9 mouse cellular contexts compared by ENCODE assay signal in genomic region chr8:85035728-85036310, GRCm38 (mm10). TPM values are rescaled to one million over a fixed set of nuclear protein-coding genes. Genes with fewer than 3 reads are reported as not detected.
A peak's percentile ranks its signal among the peaks of the same experiment; 100 is the strongest.
DNase-seq lines count a peak whose midpoint lies in the region; ATAC-seq and TF ChIP-seq lines count a peak whose summit lies in the region.
"Had no signal": no experiment of that assay in that cellular context is flagged by ENCODE, and none has a peak within 500 bp of the region (broad histone marks: within the 10 kb centered on the region; RNA-seq: fewer than 3 reads in every experiment).

No protein-coding gene starts in this region.

- intact Hi-C loops in left cerebral cortex, postnatal 10 days (cut with DNase I) = no loop called here

- no peak for DNase-seq in spleen, adult 2 months (ENCODE audit: low read depth in 1 of 2, low spot score in 2 of 2)
- no peak for DNase-seq in spleen, postnatal 14 days (ENCODE audit: low spot score in 2 of 2)
- DNase-seq in embryonic facial prominence, embryonic 10.5 days (ENCODE audit: low spot score) = peak; percentile 51
- peak; percentile 43 for DNase-seq in splenic B cell, adult 2 months (ENCODE audit: low read depth, low spot score)
- no peak for DNase-seq in left cerebral cortex, postnatal 10 days (ENCODE audit: extremely low spot score in 1 of 2, low spot score in 2 of 2)

- H3K36me3 ChIP-seq in spleen, adult 2 months (ENCODE audit: control insufficient read depth, insufficient read depth, low read length) = peaks cover 11% of the 10 kb centered on the region
- peaks cover 48% of the 10 kb centered on the region for H3K36me3 ChIP-seq in embryonic facial prominence, embryonic 10.5 days (replicated peaks)
- H3K36me3 ChIP-seq in hindbrain, embryonic 16.5 days (ENCODE audit: control insufficient read depth, insufficient read depth, low read length) = peaks cover 22% of the 10 kb centered on the region
- H3K36me3 ChIP-seq in liver, embryonic 15.5 days (replicated peaks) = peaks cover 51% of the 10 kb centered on the region
- H3K36me3 ChIP-seq in splenic B cell, adult 2 months (ENCODE audit: control insufficient read depth, insufficient read depth, low read length, poor library complexity, severe bottlenecking) = no peaks in the 10 kb centered on the region; the same call in 1 of the 2 replicates

- H3K4me2 ChIP-seq in hindbrain, embryonic 16.5 days (ENCODE audit: low read length) = peak overlapping the region; percentile 94
- H3K4me2 ChIP-seq in liver, embryonic 15.5 days = peak overlapping the region; percentile 93

- H3K4me1 ChIP-seq in spleen, adult 2 months (ENCODE audit: control insufficient read depth, insufficient read depth, insufficient read length) = peaks cover 8% of the 10 kb centered on the region; the same call in 1 of the 2 replicates
- peaks cover 42% of the 10 kb centered on the region for H3K4me1 ChIP-seq in embryonic facial prominence, embryonic 10.5 days
- peaks cover 28% of the 10 kb centered on the region for H3K4me1 ChIP-seq in hindbrain, embryonic 16.5 days (ENCODE audit: control insufficient read depth, insufficient read depth, low read depth, low read length)
- peaks cover 68% of the 10 kb centered on the region for H3K4me1 ChIP-seq in liver, embryonic 15.5 days (replicated peaks)

- TF ChIP-seq POLR2A in spleen, adult 2 months (IDR thresholded peaks at IDR 0.05; ENCODE audit: low read depth, low read length) = no peak

- no peak for ATAC-seq in hindbrain, embryonic 16.5 days
- ATAC-seq in liver, embryonic 15.5 days (ENCODE audit: insufficient read depth) = peak; percentile 9; the same call in 1 of the 2 replicates
- ATAC-seq in frontal cortex, adult (ENCODE audit: low TSS enrichment) = no peak

- no peak for TF ChIP-seq CTCF in spleen, adult 2 months (IDR thresholded peaks at IDR 0.05; ENCODE audit: extremely low read depth, insufficient read depth, insufficient read length, insufficient replicate concordance)

- no peaks in the 10 kb centered on the region for H3K27me3 ChIP-seq in spleen, adult 2 months (ENCODE audit: control insufficient read depth, insufficient read depth, low read length)
- H3K27me3 ChIP-seq in embryonic facial prominence, embryonic 10.5 days (replicated peaks; ENCODE audit: low read depth, poor library complexity, severe bottlenecking) = no peaks in the 10 kb centered on the region
- H3K27me3 ChIP-seq in hindbrain, embryonic 16.5 days (replicated peaks; ENCODE audit: control insufficient read depth, insufficient read depth, low read length) = no peaks in the 10 kb centered on the region
- no peaks in the 10 kb centered on the region for H3K27me3 ChIP-seq in liver, embryonic 15.5 days
- no peaks in the 10 kb centered on the region for H3K27me3 ChIP-seq in splenic B cell, adult 2 months (ENCODE audit: control insufficient read depth, insufficient read depth, low read length, poor library complexity, severe bottlenecking)

- WGBS in spleen, adult 2 months = 1% methylated on average over 15 of the region's 15 CpGs
- WGBS in embryonic facial prominence, embryonic 10.5 days = 1% methylated on average over 15 of the region's 15 CpGs
- under 1% methylated on average over 15 of the region's 15 CpGs for WGBS in hindbrain, embryonic 16.5 days
- WGBS in liver, embryonic 15.5 days (ENCODE audit: insufficient replicate concordance) = under 1% methylated on average over 15 of the region's 15 CpGs

- peak overlapping the region; percentile 78 for H3K4me3 ChIP-seq in spleen, adult 2 months (ENCODE audit: extremely low read depth, insufficient read depth, insufficient read length)
- peak overlapping the region; percentile 94 for H3K4me3 ChIP-seq in embryonic facial prominence, embryonic 10.5 days
- H3K4me3 ChIP-seq in hindbrain, embryonic 16.5 days (ENCODE audit: low read length) = peak overlapping the region; percentile 86
- H3K4me3 ChIP-seq in liver, embryonic 15.5 days (replicated peaks) = peak overlapping the region; percentile 85

- no peaks in the 10 kb centered on the region for H3K9me3 ChIP-seq in embryonic facial prominence, embryonic 10.5 days
- H3K9me3 ChIP-seq in hindbrain, embryonic 16.5 days (ENCODE audit: control insufficient read depth, low read length) = no peaks in the 10 kb centered on the region
- no peaks in the 10 kb centered on the region for H3K9me3 ChIP-seq in liver, embryonic 15.5 days (replicated peaks)

- H3K9ac ChIP-seq in hindbrain, embryonic 16.5 days (ENCODE audit: low read depth, low read length) = peak overlapping the region; percentile 54
- peak overlapping the region; percentile 75 for H3K9ac ChIP-seq in liver, embryonic 15.5 days

- H3K27ac ChIP-seq in spleen, adult 2 months (ENCODE audit: insufficient read depth, low read length) = peak overlapping the region; percentile 30
- H3K27ac ChIP-seq in embryonic facial prominence, embryonic 10.5 days (replicated peaks) = peak overlapping the region; percentile 96
- peak overlapping the region; percentile 80 for H3K27ac ChIP-seq in hindbrain, embryonic 16.5 days (ENCODE audit: low read depth, low read length)
- H3K27ac ChIP-seq in liver, embryonic 15.5 days (replicated peaks) = peak overlapping the region; percentile 87

RNA-seq across cellular contexts. Expression of gene Tnpo2, which starts 0.9 kb away (rescaled TPM):
- polyA plus RNA-seq in spleen, adult 2 months (2012; rRNA removed) = 40.0 and 47.5 TPM in 2 replicates
- polyA plus RNA-seq in embryonic facial prominence, embryonic 10.5 days (2016; fragmentation: Nextera tagmentation; extraction: Ambion mirVana) = 31.2 and 31.5 TPM in 2 replicates
- 61.2 and 62.7 TPM in 2 replicates for polyA plus RNA-seq in hindbrain, embryonic 16.5 days (2015; fragmentation: Nextera tagmentation; extraction: Ambion mirVana)
- polyA plus RNA-seq in liver, embryonic 15.5 days (2015; fragmentation: Nextera tagmentation; extraction: Ambion mirVana) = 19.3 and 20.5 TPM in 2 replicates
- total RNA-seq in left cerebral cortex, postnatal 10 days (2021) = 100 to 1,000 TPM; 168 to 193 TPM

RNA-seq across cellular contexts. Expression of gene Trir, which starts 9.2 kb away (rescaled TPM):
- polyA plus RNA-seq in spleen, adult 2 months (2012; rRNA removed) = 87.8 and 137 TPM in 2 replicates
- polyA plus RNA-seq in embryonic facial prominence, embryonic 10.5 days (2016; fragmentation: Nextera tagmentation; extraction: Ambion mirVana) = 154 and 157 TPM in 2 replicates
- polyA plus RNA-seq in hindbrain, embryonic 16.5 days (2015; fragmentation: Nextera tagmentation; extraction: Ambion mirVana) = 100 and 110 TPM in 2 replicates
- 59.8 and 63.4 TPM in 2 replicates for polyA plus RNA-seq in liver, embryonic 15.5 days (2015; fragmentation: Nextera tagmentation; extraction: Ambion mirVana)
- 100 to 1,000 TPM; 139 to 145 TPM for total RNA-seq in left cerebral cortex, postnatal 10 days (2021)

RNA-seq across cellular contexts. Expression of gene Asna1, which starts 10.7 kb away (rescaled TPM):
- polyA plus RNA-seq in spleen, adult 2 months (2012; rRNA removed) = 71.6 and 72.0 TPM in 2 replicates
- 157 TPM in 2 replicates for polyA plus RNA-seq in embryonic facial prominence, embryonic 10.5 days (2016; fragmentation: Nextera tagmentation; extraction: Ambion mirVana)
- 159 and 170 TPM in 2 replicates for polyA plus RNA-seq in hindbrain, embryonic 16.5 days (2015; fragmentation: Nextera tagmentation; extraction: Ambion mirVana)
- polyA plus RNA-seq in liver, embryonic 15.5 days (2015; fragmentation: Nextera tagmentation; extraction: Ambion mirVana) = 59.7 and 59.9 TPM in 2 replicates
- total RNA-seq in left cerebral cortex, postnatal 10 days (2021) = 100 to 1,000 TPM; 111 to 113 TPM

RNA-seq across cellular contexts. Expression of gene Best2, which starts 21.5 kb away (rescaled TPM):
- not detected in 2 replicates for polyA plus RNA-seq in spleen, adult 2 months (2012; rRNA removed)
- 0.08 TPM in 1 of 2 replicates, not detected in the other for polyA plus RNA-seq in embryonic facial prominence, embryonic 10.5 days (2016; fragmentation: Nextera tagmentation; extraction: Ambion mirVana)
- 0.10 and 0.21 TPM in 2 replicates for polyA plus RNA-seq in hindbrain, embryonic 16.5 days (2015; fragmentation: Nextera tagmentation; extraction: Ambion mirVana)
- not detected in 2 replicates for polyA plus RNA-seq in liver, embryonic 15.5 days (2015; fragmentation: Nextera tagmentation; extraction: Ambion mirVana)
- total RNA-seq in left cerebral cortex, postnatal 10 days (2021) = not detected
- polyA plus RNA-seq: gonadal fat pad, adult 2 months had no signal

RNA-seq across cellular contexts. Expression of gene Fbxw9, which starts 24.0 kb away (rescaled TPM):
- polyA plus RNA-seq in spleen, adult 2 months (2012; rRNA removed) = 18.8 and 22.5 TPM in 2 replicates
- polyA plus RNA-seq in embryonic facial prominence, embryonic 10.5 days (2016; fragmentation: Nextera tagmentation; extraction: Ambion mirVana) = 21.4 and 25.1 TPM in 2 replicates
- 75.8 and 83.2 TPM in 2 replicates for polyA plus RNA-seq in hindbrain, embryonic 16.5 days (2015; fragmentation: Nextera tagmentation; extraction: Ambion mirVana)
- 9.9 and 11.0 TPM in 2 replicates for polyA plus RNA-seq in liver, embryonic 15.5 days (2015; fragmentation: Nextera tagmentation; extraction: Ambion mirVana)
- 10 to 100 TPM; 60.1 to 63.5 TPM for total RNA-seq in left cerebral cortex, postnatal 10 days (2021)

Comparison
In these comparisons a context has a peak if more than half of its experiments do, and no peak if none do; other contexts are left out.
1. DNase-seq: peak in embryonic facial prominence, embryonic 10.5 days (single experiment) and splenic B cell, adult 2 months (single experiment); none in spleen, adult 2 months (0 of 2), spleen, postnatal 14 days (0 of 2) and left cerebral cortex, postnatal 10 days (0 of 2).
2. H3K27ac ChIP-seq: peak in every context shown above with its lines; median percentile 96 in embryonic facial prominence, embryonic 10.5 days; 87 in liver, embryonic 15.5 days; 80 in hindbrain, embryonic 16.5 days; 30 in spleen, adult 2 months.
3. Peak in every context shown above with its lines, with median percentiles within 50 percentile points of each other: H3K4me3 ChIP-seq.